Mouse (Mus musculus): Measurements from ENCODE around the gene Olfr1352.
"Not testable (repeated sequence)": the region's sequence is repeated elsewhere in the genome, so short reads cannot be mapped to it uniquely, and the experiment has no call there.

The Olfr1352 gene

GRCm38 (mm10) chr10:78980750-78981149, at the start of gene Olfr1352:
Olfr1352 (plus strand) TSS chr10:78981050.
- DNase-seq: no peak

DNA sequence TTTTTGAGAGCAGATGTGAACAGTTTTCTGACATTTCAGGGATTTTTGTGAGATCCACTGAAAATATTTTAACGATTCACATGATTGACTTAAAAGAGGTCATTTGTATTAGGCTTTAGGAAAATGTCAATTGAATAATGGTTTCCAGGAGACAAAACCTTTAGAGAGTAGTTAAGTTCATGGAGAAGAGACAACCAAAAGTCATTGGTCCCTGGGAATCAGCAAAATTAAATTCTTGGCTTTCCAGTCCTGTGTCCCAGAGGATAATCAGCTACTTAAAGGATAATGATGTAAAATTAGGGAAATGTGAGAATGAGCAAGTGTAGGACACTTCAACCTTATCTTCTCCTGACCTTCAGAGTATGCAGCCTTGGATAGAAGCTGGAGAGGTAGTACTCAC, 30.5 kb upstream of the Olfr1352 start, which contains the start of gene Olfr8:
Gene Olfr8 (plus strand): TSS at position 301 of the 400 bp plus-strand sequence.
- DNase-seq: not testable (repeated sequence)

- DNase-seq: not testable (repeated sequence)
These were observed 17.8 kb upstream of the Olfr1352 start, which contains the start of gene Olfr1353 for GRCm38 (mm10) chr10:78963009-78963408. Olfr1353 (plus strand) TSS chr10:78963309.

- DNase-seq: no peak
These were observed 31.3 kb downstream of the Olfr1352 start, which contains the start of gene Olfr1351 for GRCm38 (mm10) chr10:79012172-79012571. Olfr1351 (plus strand) TSS chr10:79012472.

DNA sequence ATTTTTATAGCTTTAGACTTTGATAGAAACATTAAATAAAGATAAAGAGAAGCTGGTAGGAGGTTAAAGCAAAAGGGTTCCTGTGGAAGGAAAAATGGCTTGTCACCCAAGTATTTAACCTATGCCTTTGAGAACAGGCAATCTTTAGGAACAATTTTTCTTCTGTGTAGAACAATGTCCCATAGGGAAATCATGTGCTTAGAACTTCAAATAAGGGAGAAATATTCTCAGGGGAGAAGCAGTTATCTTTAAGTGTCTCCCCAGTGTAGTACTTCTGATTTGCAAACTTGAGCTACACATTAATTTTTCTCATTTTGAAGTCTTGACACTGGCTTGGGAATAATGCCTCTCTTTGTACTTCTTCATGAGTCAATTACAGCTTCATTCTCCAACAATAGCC, 47.6 kb downstream of the Olfr1352 start, which contains the start of gene Olfr57:
Gene Olfr57 (plus strand): TSS at position 301 of the 400 bp plus-strand sequence.
- DNase-seq: no peak

Measured in kidney, postnatal 36 days (tissue).